Mouse (Mus musculus): ENCODE measurements around the gene G530012D18Rik.
"Not testable (repeated sequence)": the region's sequence is repeated elsewhere in the genome, so short reads cannot be mapped to it uniquely, and the experiment has no call there.

GRCm38 (mm10) chr1:85615819-85616218 is 40.3 kb downstream of the G530012D18Rik start:
- not testable (repeated sequence) for TF ChIP-seq ZNF384 (IDR thresholded peaks at IDR 0.05; ENCODE audit: low read depth, low read length); HCFC1 (IDR thresholded peaks at IDR 0.05; ENCODE audit: borderline replicate concordance, insufficient read depth, low read length); ZC3H11A (IDR thresholded peaks at IDR 0.05; ENCODE audit: borderline replicate concordance, low read depth, low read length)
